Mouse (Mus musculus) neural tube, embryonic 14.5 days (tissue): ENCODE data around the gene Ets1. TPM values are rescaled to one million over a fixed set of nuclear protein-coding genes. Genes with fewer than 3 reads are reported as not detected.

Experiments
- ATAC-seq: fragments of 200-750 bp; cut with Nextera tagmentation; 2 replicates; pipeline ENCODE4 v1.8.0; 2017; ENCODE audit warnings: low read depth, mild to moderate bottlenecking, moderate TSS enrichment, moderate library complexity
- H3K27ac ChIP-seq: fragments of 300-500 bp; sonication (generic); 2 replicates; pipeline ENCODE4 v1.5.1; 2014; ENCODE audit warnings: low read depth, mild to moderate bottlenecking, control low read depth, low read length, moderate library complexity, mixed read lengths
- H3K27me3 ChIP-seq: fragments of 300-500 bp; sonication (generic); 2 replicates; pipeline ENCODE4 v1.6.1; 2014; ENCODE audit warnings: low read length; ENCODE audit not compliant: control insufficient read depth, insufficient read depth
- H3K36me3 ChIP-seq: fragments of 300-500 bp; sonication (generic); 2 replicates; pipeline ENCODE4 v1.6.1; 2014; ENCODE audit warnings: low read length, mixed read lengths; ENCODE audit not compliant: control insufficient read depth, insufficient read depth
- H3K4me1 ChIP-seq: fragments of 300-500 bp; sonication (generic); 2 replicates; pipeline ENCODE4 v1.6.1; 2014; ENCODE audit warnings: low read length; ENCODE audit not compliant: control insufficient read depth, insufficient read depth
- H3K4me2 ChIP-seq: fragments of 300-500 bp; sonication (generic); 2 replicates; pipeline ENCODE4 v1.6.1; 2014; ENCODE audit warnings: mild to moderate bottlenecking, low read depth, low read length, control low read depth
- H3K4me3 ChIP-seq: fragments of 300-500 bp; sonication (generic); 2 replicates; pipeline ENCODE4 v1.5.1; 2014; ENCODE audit warnings: low read depth, low read length, control low read depth, mixed read lengths
- H3K9ac ChIP-seq: fragments of 300-500 bp; sonication (generic); replicated peaks from 2 replicates; pipeline ENCODE4 v1.6.1; 2014; ENCODE audit warnings: low read depth, mild to moderate bottlenecking, control low read depth, low read length, mixed read lengths
- H3K9me3 ChIP-seq: fragments of 300-500 bp; sonication (generic); 2 replicates; pipeline ENCODE4 v1.6.1; 2016; ENCODE audit warnings: low read length; ENCODE audit not compliant: control insufficient read depth
- WGBS: fragments of 180-500 bp; shearing (Covaris S2); extraction: QIAGEN DNeasy Blood & Tissue Kit; methylation state at CpG from one replicate; pipeline ENCODE4 v1.1.7; 2014; 5-methylcytosine and 5-hydroxymethylcytosine counted together
- polyA plus RNA-seq: library from polyadenylated mRNA; unstranded; fragments of >200 nt; fragmentation: Nextera tagmentation; extraction: Ambion mirVana; gene quantifications from 2 replicates; pipeline ENCODE4 v1.2.1, GENCODE M21; 2014

Ets1 gene
- polyA plus RNA-seq, 1 experiment from 2014 or later = 11.6 TPM

DNA sequence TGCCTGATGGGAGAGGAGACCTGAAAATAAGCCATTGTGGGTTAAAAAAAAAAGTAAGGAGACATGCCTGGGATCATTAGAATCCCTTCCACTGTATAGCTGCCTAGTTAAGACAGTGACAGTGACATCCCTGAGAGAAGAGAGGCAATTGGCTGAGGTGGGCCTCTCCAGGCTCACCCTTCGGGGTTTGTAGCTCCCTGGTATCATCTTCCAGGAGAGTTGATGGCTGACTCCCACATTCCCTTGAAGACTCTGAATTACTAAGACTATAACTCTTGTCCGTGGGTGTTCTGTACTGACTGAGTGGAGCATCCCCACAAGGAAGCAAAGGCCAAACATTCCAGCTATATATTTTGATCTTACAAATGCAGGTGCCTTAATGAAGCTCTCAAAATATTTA lies 120.0 kb downstream of the Ets1 start:
- no peak overlapping the region for H3K27ac ChIP-seq
- no peak for ATAC-seq
- 77% methylated on average over 2 of the region's 2 CpGs for WGBS

DNA sequence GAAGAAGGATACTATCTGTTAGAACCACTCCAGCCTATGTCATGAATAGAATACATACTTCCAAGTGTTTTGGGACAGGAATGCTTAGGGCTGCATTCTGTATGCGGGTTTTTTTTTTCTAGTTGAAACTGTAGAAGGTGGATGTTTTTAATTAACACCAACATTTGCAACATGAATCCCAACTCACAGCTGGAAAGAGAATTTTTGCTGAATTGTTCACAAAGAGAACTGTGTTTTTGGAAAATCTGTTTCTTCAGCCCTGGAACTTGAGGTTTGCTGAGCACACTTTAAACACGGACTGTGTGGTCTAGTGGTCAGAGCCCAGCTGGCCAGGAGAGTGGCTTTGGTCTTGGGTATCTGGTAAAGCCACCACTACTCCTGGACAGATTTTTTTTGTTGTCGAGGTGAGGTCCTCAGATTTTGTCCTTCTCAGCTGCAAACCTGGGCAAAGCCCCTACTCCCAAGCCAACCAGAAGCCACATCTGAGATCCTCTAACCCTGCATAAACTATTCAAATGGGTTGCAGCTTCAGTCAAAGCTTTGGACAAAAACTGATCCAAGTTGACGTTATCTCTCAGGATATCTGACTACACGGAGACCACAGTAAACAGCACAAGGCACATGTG lies 122.4 kb downstream of the Ets1 start:
- Histone ChIP-seq H3K36me3 (no peaks in the 10 kb centered on the region), H3K27ac (no peak overlapping the region), H3K9ac (no peak overlapping the region), H3K27me3 (no peaks in the 10 kb centered on the region), H3K9me3 (no peaks in the 10 kb centered on the region), H3K4me2 (no peak overlapping the region), H3K4me1 (no peaks in the 10 kb centered on the region), H3K4me3 (no peak overlapping the region)
- ATAC-seq = no peak
- 90% methylated on average over 5 of the region's 5 CpGs for WGBS

More for the DNA sequence above, 120.0 kb downstream of the Ets1 start:
- H3K4me2 ChIP-seq = no peak overlapping the region
- no peak overlapping the region for H3K4me3 ChIP-seq
- H3K36me3 ChIP-seq = no peaks in the 10 kb centered on the region
- no peak overlapping the region for H3K9ac ChIP-seq
- H3K4me1 ChIP-seq = no peaks in the 10 kb centered on the region
- H3K27me3 ChIP-seq = no peaks in the 10 kb centered on the region
- H3K9me3 ChIP-seq = no peaks in the 10 kb centered on the region

DNA sequence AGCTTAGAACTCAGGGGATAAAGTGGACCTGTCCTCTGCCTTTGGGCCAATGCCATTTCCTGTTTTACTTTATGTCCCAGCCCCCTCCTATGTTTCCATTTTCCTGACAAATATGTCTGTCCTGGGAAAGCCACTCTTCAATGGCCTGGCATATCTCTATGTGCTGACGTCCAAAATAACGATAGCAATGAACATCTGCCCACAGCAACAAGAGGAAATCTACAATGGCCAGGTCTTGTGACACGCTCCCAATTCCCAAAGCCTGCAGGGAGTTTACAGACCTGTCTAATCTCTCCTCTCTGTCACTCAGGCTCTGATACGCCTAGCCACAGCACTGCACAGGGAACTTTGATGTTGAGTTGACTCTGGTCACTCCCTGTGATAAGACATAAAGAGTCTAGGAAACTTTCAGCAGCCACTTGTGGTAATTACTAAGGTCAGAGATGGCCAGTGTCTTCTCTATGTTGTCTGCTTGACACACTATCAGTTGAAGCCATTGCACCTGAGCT lies 124.7 kb downstream of the Ets1 start:
- Histone ChIP-seq H3K9me3 (no peaks in the 10 kb centered on the region), H3K4me1 (no peaks in the 10 kb centered on the region), H3K36me3 (no peaks in the 10 kb centered on the region), H3K4me3 (no peak overlapping the region), H3K27me3 (no peaks in the 10 kb centered on the region), H3K4me2 (no peak overlapping the region), H3K27ac (no peak overlapping the region), H3K9ac (no peak overlapping the region)
- ATAC-seq = no peak
- 84% methylated on average over 4 of the region's 4 CpGs for WGBS

DNA sequence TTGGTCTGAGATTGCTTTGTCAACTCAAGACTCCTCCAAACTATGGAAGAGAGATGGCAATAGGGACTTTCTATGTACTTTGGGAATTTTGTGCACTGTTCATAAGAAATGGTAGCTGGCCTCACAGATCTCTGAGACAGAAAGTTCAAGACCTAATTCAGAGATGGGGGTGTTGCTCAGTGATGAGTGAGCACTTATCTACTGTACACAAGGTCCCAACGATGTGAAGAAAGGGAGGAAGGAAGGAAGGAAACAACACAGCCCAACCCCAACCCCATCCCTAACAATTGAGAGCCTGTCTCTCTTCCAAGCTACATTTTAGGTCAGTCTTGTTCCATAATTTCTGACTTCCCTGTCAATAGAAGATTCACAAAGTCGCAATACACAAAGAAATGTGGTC lies 125.3 kb downstream of the Ets1 start:
- H3K27ac ChIP-seq = no peak overlapping the region
- no peak for ATAC-seq
- no peak overlapping the region for H3K4me3 ChIP-seq
- H3K4me1 ChIP-seq = no peaks in the 10 kb centered on the region
- 77% methylated on average over 2 of the region's 2 CpGs for WGBS
- H3K9me3 ChIP-seq = no peaks in the 10 kb centered on the region
- no peak overlapping the region for H3K9ac ChIP-seq
- no peaks in the 10 kb centered on the region for H3K36me3 ChIP-seq
- no peak overlapping the region for H3K4me2 ChIP-seq
- H3K27me3 ChIP-seq = no peaks in the 10 kb centered on the region

DNA sequence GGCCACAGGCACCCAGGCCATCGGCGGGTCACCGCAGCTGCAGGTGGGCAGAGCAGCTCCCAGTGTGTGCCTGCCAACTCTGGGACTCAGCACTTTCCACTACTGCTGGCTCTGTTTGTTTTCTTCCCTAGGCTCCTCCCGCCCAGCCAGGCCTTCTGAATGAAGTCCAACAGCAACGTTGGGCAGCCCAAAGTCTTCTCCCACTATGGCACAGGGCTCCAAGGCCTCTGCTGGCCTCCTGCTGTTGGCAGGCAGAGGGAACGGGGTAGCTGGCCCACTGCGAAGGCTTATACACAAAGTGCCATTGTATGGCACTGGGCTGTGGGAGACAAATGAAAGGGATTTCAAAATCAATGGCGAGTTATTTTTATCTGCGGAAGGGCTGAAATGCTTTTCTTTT lies 128.4 kb downstream of the Ets1 start:
- Histone ChIP-seq H3K9me3 (no peaks in the 10 kb centered on the region), H3K27ac (no peak overlapping the region), H3K27me3 (no peaks in the 10 kb centered on the region), H3K4me1 (no peaks in the 10 kb centered on the region), H3K4me3 (no peak overlapping the region), H3K4me2 (no peak overlapping the region), H3K36me3 (no peaks in the 10 kb centered on the region), H3K9ac (no peak overlapping the region)
- 71% methylated on average over 9 of the region's 9 CpGs for WGBS
- no peak for ATAC-seq

DNA sequence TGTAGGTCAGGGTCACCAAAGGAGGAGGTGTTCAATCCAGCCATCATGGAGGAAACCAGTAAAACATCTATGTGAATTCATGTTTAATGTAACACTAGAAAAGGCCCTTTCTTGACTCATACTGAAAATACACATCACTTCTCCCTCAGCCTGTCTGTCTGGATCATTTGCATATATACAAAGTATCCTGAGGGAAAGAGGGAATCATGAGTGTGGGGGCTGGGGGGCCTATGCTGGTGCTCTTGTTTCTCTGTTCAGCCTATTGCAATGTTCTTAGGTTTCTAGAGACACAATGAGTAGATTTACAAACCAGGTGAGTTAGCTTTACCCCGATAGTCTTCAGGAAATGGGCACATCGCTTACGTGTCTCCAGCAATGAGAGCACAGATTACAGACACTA lies 129.1 kb downstream of the Ets1 start:
- H3K4me2 ChIP-seq = no peak overlapping the region
- H3K9me3 ChIP-seq = no peaks in the 10 kb centered on the region
- ATAC-seq = no peak
- no peaks in the 10 kb centered on the region for H3K27me3 ChIP-seq
- WGBS = 97% methylated on average over 3 of the region's 3 CpGs
- H3K4me1 ChIP-seq = no peaks in the 10 kb centered on the region
- no peak overlapping the region for H3K4me3 ChIP-seq
- no peaks in the 10 kb centered on the region for H3K36me3 ChIP-seq
- no peak overlapping the region for H3K9ac ChIP-seq
- no peak overlapping the region for H3K27ac ChIP-seq

DNA sequence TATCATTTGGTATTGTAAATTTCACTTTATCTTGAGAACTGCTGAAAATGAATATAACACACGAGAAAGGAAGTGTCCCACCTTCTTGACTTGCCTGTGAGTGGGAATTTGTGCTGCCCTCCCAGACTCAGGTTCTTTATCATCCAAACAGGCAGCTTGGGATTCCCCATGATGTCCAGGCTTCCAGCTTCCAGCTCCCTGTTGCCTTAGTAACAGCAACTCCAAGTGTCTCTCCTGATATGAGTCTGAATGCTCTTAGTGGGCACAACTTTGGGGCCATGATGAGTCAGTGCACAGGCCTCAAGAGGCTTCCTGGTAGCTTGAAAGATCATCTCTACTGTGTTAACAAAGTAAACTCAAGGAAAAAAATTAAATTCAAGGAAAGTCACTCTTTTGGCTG lies 142.8 kb downstream of the Ets1 start:
- Histone ChIP-seq H3K4me3 (no peak overlapping the region), H3K36me3 (no peaks in the 10 kb centered on the region), H3K4me1 (no peaks in the 10 kb centered on the region), H3K27ac (no peak overlapping the region), H3K27me3 (no peaks in the 10 kb centered on the region), H3K9ac (no peak overlapping the region), H3K4me2 (no peak overlapping the region), H3K9me3 (no peaks in the 10 kb centered on the region)
- WGBS = 81% methylated on average over 1 of the region's 1 CpGs
- ATAC-seq = no peak

DNA sequence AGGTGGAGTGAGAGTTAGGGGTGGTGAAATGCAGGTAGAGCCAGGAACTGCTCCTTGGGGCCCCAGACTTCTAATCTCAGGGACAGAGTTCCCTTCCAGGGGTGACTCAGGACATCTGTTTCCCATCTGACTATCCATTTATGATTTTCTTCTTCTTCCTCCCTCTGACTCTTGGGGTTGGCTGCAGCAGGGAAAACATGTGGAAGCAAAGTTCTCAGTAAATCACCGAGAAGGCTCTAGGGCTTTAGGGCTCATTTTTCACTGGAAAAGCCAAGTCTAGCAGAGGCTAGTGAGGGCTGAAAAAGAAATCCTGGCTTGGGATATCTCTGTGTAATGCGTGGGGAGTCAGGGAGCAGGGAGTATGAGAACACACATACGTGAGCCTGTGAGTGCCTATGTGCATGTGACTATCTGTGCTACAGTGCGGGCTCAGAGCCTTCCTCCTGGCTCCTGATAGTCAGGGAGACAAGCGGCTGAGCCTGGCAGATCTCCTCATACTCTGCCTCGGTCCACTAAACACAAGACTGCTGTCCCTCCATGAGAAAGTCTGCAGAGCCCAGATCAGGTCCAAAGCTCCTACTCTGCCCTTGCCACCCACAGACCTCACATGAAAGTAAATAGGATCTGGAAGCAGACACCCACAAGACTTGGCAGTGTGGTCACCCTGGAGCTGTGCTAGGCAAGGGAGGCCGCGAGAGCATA lies 146.5 kb downstream of the Ets1 start:
- no peak overlapping the region for H3K4me2 ChIP-seq
- no peaks in the 10 kb centered on the region for H3K4me1 ChIP-seq
- WGBS = 86% methylated on average over 8 of the region's 8 CpGs
- H3K27ac ChIP-seq = no peak overlapping the region
- H3K36me3 ChIP-seq = no peaks in the 10 kb centered on the region
- ATAC-seq = no peak
- no peak overlapping the region for H3K4me3 ChIP-seq
- no peak overlapping the region for H3K9ac ChIP-seq
- no peaks in the 10 kb centered on the region for H3K27me3 ChIP-seq
- H3K9me3 ChIP-seq = no peaks in the 10 kb centered on the region

DNA sequence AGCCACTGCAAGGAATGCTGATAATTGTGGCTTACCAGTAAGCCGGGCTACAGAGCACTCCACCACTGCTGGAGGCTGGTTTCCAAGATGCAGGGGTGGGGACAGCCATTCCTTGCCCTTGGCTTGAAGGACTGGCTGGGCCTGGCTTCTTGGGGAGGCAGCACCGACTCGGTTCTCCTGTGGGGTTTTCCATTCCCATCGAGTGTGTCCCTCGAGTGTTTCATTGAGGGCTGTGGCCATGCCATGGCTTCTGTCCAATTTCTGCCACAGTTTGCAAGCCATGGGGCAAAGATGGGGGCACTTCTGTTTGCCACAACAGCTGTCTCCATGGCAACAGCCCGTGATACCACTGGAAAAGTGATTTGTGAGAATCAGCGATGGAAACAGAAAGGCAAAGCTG lies 151.1 kb downstream of the Ets1 start:
- no peak for ATAC-seq
- H3K36me3 ChIP-seq = no peaks in the 10 kb centered on the region

More for the DNA sequence above, 151.1 kb downstream of the Ets1 start:
- no peak overlapping the region for H3K9ac ChIP-seq
- H3K4me2 ChIP-seq = no peak overlapping the region
- H3K27me3 ChIP-seq = no peaks in the 10 kb centered on the region
- H3K27ac ChIP-seq = no peak overlapping the region
- no peak overlapping the region for H3K4me3 ChIP-seq
- 76% methylated on average over 7 of the region's 7 CpGs for WGBS
- no peaks in the 10 kb centered on the region for H3K4me1 ChIP-seq
- H3K9me3 ChIP-seq = no peaks in the 10 kb centered on the region
